Mouse (Mus musculus): Measurements from ENCODE around the gene Lrcol1. TPM values are rescaled to one million over a fixed set of nuclear protein-coding genes. Genes with fewer than 3 reads are reported as not detected.

The Lrcol1 gene
- total and polyA plus RNA-seq, 3 experiments: not detected

GRCm38 (mm10) chr5:110362813-110363178 is 18.3 kb downstream of the Lrcol1 start:
- Histone ChIP-seq H3K36me3 (replicated peaks in 1 of 2; ENCODE audit: control insufficient read depth in 1 of 2, insufficient read depth in 1 of 2, low read length in 1 of 2) (peaks cover 12 to 32% of the 10 kb centered on the region in 2 experiments), H3K9ac (ENCODE audit: insufficient read depth, low read depth) (no peak overlapping the region), H3K27ac (ENCODE audit: insufficient read depth, low read depth) (no peak overlapping the region), H3K27me3 (replicated peaks) (no peaks in the 10 kb centered on the region), H3K79me2 (replicated peaks; ENCODE audit: control insufficient read depth, extremely low read depth, insufficient read depth, poor library complexity, severe bottlenecking) (no peaks in the 10 kb centered on the region), H3K9me3 (replicated peaks; ENCODE audit: low read length) (peaks cover 3% of the 10 kb centered on the region), H3K4me3 (replicated peaks in 1 of 3; ENCODE audit: low read depth in 2 of 3, low read length in 2 of 3, poor library complexity in 1 of 3) (no peak overlapping the region), H3K4me1 (ENCODE audit: control insufficient read depth in 1 of 2, insufficient read depth in 2 of 2) (peaks cover 0 to 2% of the 10 kb centered on the region in 2 experiments; a peak in 1 of 4 replicates), H3K4me2 (ENCODE audit: insufficient read depth, low read depth, poor library complexity, severe bottlenecking) (no peak overlapping the region)
- in situ Hi-C loops (cut with MboI; ENCODE audit: low pct_ligation_motif_present, low pct_unique_long_range_greater_than_20kb, low sequenced_read_pairs) (loop anchor here (10.0 kb wide), 1 partner anchor 272 kb away; no protein-coding TSS in a partner anchor), dilution Hi-C loops (cut with MboI; ENCODE audit: extremely low pct_ligation_motif_present, extremely low pct_unique_long_range_greater_than_20kb, low sequenced_read_pairs) (no loop called here)
- no peak for DNase-seq (ENCODE audit: extremely low read depth)
- TF ChIP-seq ZC3H11A (IDR thresholded peaks at IDR 0.05; ENCODE audit: low read depth, low read length) (no peak), TCF12 (IDR thresholded peaks at IDR 0.05; ENCODE audit: low read depth, low read length) (no peak), HCFC1 (IDR thresholded peaks at IDR 0.05; ENCODE audit: low read depth, low read length) (no peak), IRF4 (IDR thresholded peaks at IDR 0.05; ENCODE audit: low read depth, low read length) (no peak), POLR2AphosphoS2 (IDR thresholded peaks at IDR 0.05; ENCODE audit: low read depth, low read length) (no peak)

DNA sequence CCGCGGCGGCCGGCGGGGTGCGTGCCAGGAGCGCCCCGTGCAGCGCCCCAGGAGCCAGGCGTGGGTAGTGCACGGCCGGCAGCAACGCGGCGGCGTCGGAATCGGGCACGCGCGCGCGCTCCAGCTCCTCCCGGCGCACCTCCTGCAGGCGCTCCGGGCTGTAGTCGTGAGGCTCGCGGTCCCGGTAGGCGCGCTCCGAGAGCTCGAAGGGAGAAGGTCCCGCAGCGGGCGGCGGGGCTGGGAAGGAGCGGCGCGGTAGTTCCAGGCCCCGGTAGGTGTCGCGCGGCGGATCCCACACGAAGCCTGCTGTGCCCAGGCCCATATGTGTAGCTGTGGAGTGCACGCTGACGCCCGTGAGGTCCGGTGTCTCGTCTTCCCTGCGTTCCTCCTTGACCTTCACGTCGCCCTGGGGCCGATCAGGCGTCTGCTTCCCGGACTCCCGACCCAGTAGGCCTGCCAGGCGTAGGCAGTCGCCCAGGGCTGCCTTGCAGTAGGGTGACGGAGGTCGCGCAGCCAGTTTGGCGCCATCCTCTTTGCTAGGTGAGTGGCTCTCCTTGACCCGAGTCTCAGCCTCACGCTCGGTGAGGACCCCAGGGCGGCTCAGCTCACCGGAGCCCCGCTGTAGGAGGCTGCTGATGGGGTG is 18.8 kb downstream of the Lrcol1 start:
- Histone ChIP-seq H3K27me3 (replicated peaks) (no peaks in the 10 kb centered on the region), H3K9me3 (replicated peaks; ENCODE audit: low read length) (peaks cover 3% of the 10 kb centered on the region), H3K79me2 (replicated peaks; ENCODE audit: control insufficient read depth, extremely low read depth, insufficient read depth, poor library complexity, severe bottlenecking) (no peaks in the 10 kb centered on the region), H3K4me2 (ENCODE audit: insufficient read depth, low read depth, poor library complexity, severe bottlenecking) (no peak overlapping the region), H3K9ac (ENCODE audit: insufficient read depth, low read depth) (no peak overlapping the region), H3K27ac (ENCODE audit: insufficient read depth, low read depth) (no peak overlapping the region), H3K4me3 (replicated peaks in 1 of 3; ENCODE audit: low read depth in 2 of 3, low read length in 2 of 3, poor library complexity in 1 of 3) (no peak overlapping the region), H3K4me1 (ENCODE audit: control insufficient read depth in 1 of 2, insufficient read depth in 2 of 2) (no peaks in the 10 kb centered on the region), H3K36me3 (replicated peaks in 1 of 2; ENCODE audit: control insufficient read depth in 1 of 2, insufficient read depth in 1 of 2, low read length in 1 of 2) (peaks cover 12 to 35% of the 10 kb centered on the region in 2 experiments)
- TF ChIP-seq POLR2A (IDR thresholded peaks at IDR 0.05; ENCODE audit: low read depth, low read length) (no peak), PAX5 (IDR thresholded peaks at IDR 0.05; ENCODE audit: low read length) (no peak), HCFC1 (IDR thresholded peaks at IDR 0.05; ENCODE audit: low read depth, low read length) (no peak), ETS1 (conservative IDR thresholded peaks at IDR 0.05; ENCODE audit: low read depth, low read length) (no peak), MXI1 (IDR thresholded peaks at IDR 0.05; ENCODE audit: low read depth, low read length) (no peak), MAX (IDR thresholded peaks at IDR 0.05; ENCODE audit: low read length) (no peak), CTCF (conservative IDR thresholded peaks at IDR 0.05 in 1 of 2, IDR thresholded peaks at IDR 0.05 in 1 of 2; ENCODE audit: low read depth in 2 of 2, low read length in 2 of 2) (no peak), JUN (IDR thresholded peaks at IDR 0.05; ENCODE audit: insufficient read depth, low read depth, low read length) (no peak), MEF2A (IDR thresholded peaks at IDR 0.05; ENCODE audit: borderline replicate concordance, low read depth, low read length) (no peak), ZMIZ1 (IDR thresholded peaks at IDR 0.05; ENCODE audit: low read depth, low read length) (no peak), RCOR1 (conservative IDR thresholded peaks at IDR 0.05; ENCODE audit: low read depth, low read length) (no peak)
- in situ Hi-C loops (cut with MboI; ENCODE audit: low pct_ligation_motif_present, low pct_unique_long_range_greater_than_20kb, low sequenced_read_pairs) (loop anchor here (10.0 kb wide), 1 partner anchor 272 kb away; no protein-coding TSS in a partner anchor), dilution Hi-C loops (cut with MboI; ENCODE audit: extremely low pct_ligation_motif_present, extremely low pct_unique_long_range_greater_than_20kb, low sequenced_read_pairs) (no loop called here)
- DNase-seq (ENCODE audit: extremely low read depth): no peak

All from CH12.LX (cell line).